Mouse (Mus musculus) C2C12 (cell line): ENCODE measurements at regions not wholly inside any gene's neighbourhood (a gene's known extent, or its start where the extent isn't known, plus 50 kb on each side); places are given as distances from the start of the nearest gene placed in this dataset.

Source experiments
- CEBPB ChIP-seq: IDR thresholded peaks from one replicate; pipeline ENCODE4 v1.6.1; 2011; ENCODE audit warnings: low read depth, mild to moderate bottlenecking, control low read depth, moderate library complexity
- CTCF ChIP-seq: IDR thresholded peaks from one replicate; pipeline ENCODE4 v1.5.1; 2011; ENCODE audit not compliant: control insufficient read depth, insufficient read depth, insufficient read length
- MYOD1 ChIP-seq: IDR thresholded peaks from one replicate; pipeline ENCODE4 v1.6.1; 2011; ENCODE audit warnings: low read depth; ENCODE audit not compliant: control insufficient read depth, insufficient read length
- MYOG ChIP-seq: IDR thresholded peaks from one replicate; pipeline ENCODE4 v1.6.1; 2011; ENCODE audit not compliant: control insufficient read depth, insufficient read length; ENCODE audit errors: extremely low read depth
- USF1 ChIP-seq: IDR thresholded peaks from one replicate; pipeline ENCODE4 v1.6.1; 2011; ENCODE audit warnings: low read depth, mild to moderate bottlenecking, control low read depth, moderate library complexity

DNA sequence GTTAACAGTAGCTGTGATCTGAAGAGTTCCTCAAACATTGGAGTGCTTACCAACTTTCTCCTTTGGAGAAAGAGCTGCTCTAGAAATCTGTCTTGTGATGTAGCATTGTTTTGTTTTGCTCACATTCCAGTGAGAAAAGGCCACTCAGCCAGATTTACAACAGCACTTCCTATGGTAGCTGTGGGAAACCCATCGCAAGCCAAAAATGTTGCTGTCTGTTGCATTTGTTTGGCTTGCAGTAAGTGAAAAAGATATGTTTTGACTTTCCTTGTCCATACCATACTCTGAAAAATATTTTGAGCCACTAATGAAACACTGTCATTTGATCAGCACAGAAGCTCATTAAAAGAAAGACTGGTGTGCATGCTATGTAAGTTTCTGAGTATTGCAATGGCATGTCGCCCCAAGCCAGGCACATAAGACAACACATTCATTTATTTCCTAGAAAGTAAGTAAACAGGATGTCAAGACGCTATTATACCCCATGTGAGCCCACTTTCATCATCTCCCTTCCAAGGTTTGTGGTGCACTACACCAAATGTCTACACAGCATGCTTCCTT, 66.2 kb downstream of the Car2 start:
- TF ChIP-seq USF1 (no peak), CTCF (no peak), CEBPB (no peak), MYOG (no peak), MYOD1 (no peak)
